Mouse (Mus musculus): Measurements from ENCODE around the gene Gadd45b. TPM values are rescaled to one million over a fixed set of nuclear protein-coding genes. Genes with fewer than 3 reads are reported as not detected.

Gene Gadd45b
- polyA plus RNA-seq, 1 experiment from 2014 or later, result 9.9 TPM

DNA sequence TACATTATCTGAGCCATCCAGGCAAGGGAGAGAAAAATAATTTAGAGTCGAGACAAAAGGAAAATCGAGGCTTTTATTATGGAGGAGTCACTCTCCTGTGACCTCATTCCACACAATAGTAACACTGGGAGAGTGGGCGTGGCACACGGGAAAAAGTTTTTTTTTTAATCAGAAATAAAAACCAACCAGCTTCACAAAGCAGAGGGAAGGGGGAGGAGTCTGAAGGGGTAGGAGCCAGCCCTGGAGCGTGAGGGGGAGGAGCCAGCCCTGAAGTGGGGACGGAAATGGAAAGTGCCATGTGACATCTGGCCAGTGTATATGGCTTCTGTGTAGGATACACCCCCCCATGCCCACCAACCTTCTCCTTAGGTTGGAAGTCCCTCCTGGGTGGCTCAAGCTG lies 18.7 kb downstream of the Gadd45b start:
- H3K4me3 ChIP-seq (ENCODE audit: low read depth, low read length), result no peak overlapping the region
- H3K9ac ChIP-seq (replicated peaks; ENCODE audit: low read length), result no peak overlapping the region
- H3K27me3 ChIP-seq (ENCODE audit: control insufficient read depth, insufficient read depth, low read length), result no peaks in the 10 kb centered on the region
- 23% methylated on average over 6 of the region's 6 CpGs for WGBS
- H3K4me2 ChIP-seq (ENCODE audit: low read depth, low read length), result no peak overlapping the region
- DNase-seq (ENCODE audit: low spot score) (peak; percentile 47), ATAC-seq (replicated peaks; ENCODE audit: insufficient number of reproducible peaks, low FRiP score, low TSS enrichment, low read depth) (no peak)
- H3K9me3 ChIP-seq (replicated peaks; ENCODE audit: control insufficient read depth, low read length), result no peaks in the 10 kb centered on the region
- H3K4me1 ChIP-seq (ENCODE audit: control insufficient read depth, insufficient read depth, low read length), result no peaks in the 10 kb centered on the region; the same call in 1 of the 2 replicates
- H3K36me3 ChIP-seq (replicated peaks; ENCODE audit: control insufficient read depth, insufficient read depth, low read depth, low read length), result no peaks in the 10 kb centered on the region
- no peak overlapping the region for H3K27ac ChIP-seq (replicated peaks; ENCODE audit: low read depth, low read length)

GRCm38 (mm10) chr10:80949081-80949480 lies 19.2 kb downstream of the Gadd45b start:
- DNase-seq (ENCODE audit: low spot score) (no peak), ATAC-seq (replicated peaks; ENCODE audit: insufficient number of reproducible peaks, low FRiP score, low TSS enrichment, low read depth) (no peak)
- Histone ChIP-seq H3K36me3 (replicated peaks; ENCODE audit: control insufficient read depth, insufficient read depth, low read depth, low read length) (no peaks in the 10 kb centered on the region), H3K27me3 (ENCODE audit: control insufficient read depth, insufficient read depth, low read length) (no peaks in the 10 kb centered on the region), H3K27ac (replicated peaks; ENCODE audit: low read depth, low read length) (no peak overlapping the region), H3K4me1 (ENCODE audit: control insufficient read depth, insufficient read depth, low read length) (no peaks in the 10 kb centered on the region; the same call in 1 of the 2 replicates), H3K9ac (replicated peaks; ENCODE audit: low read length) (no peak overlapping the region), H3K4me3 (ENCODE audit: low read depth, low read length) (no peak overlapping the region), H3K9me3 (replicated peaks; ENCODE audit: control insufficient read depth, low read length) (no peaks in the 10 kb centered on the region), H3K4me2 (ENCODE audit: low read depth, low read length) (no peak overlapping the region)
- WGBS, result 68% methylated on average over 3 of the region's 3 CpGs

GRCm38 (mm10) chr10:80950314-80950713 lies 20.4 kb downstream of the Gadd45b start:
- no peaks in the 10 kb centered on the region for H3K9me3 ChIP-seq (replicated peaks; ENCODE audit: control insufficient read depth, low read length)
- no peak overlapping the region for H3K4me3 ChIP-seq (ENCODE audit: low read depth, low read length)
- DNase-seq (ENCODE audit: low spot score) (no peak), ATAC-seq (replicated peaks; ENCODE audit: insufficient number of reproducible peaks, low FRiP score, low TSS enrichment, low read depth) (no peak)
- no peak overlapping the region for H3K27ac ChIP-seq (replicated peaks; ENCODE audit: low read depth, low read length)
- H3K4me2 ChIP-seq (ENCODE audit: low read depth, low read length), result no peak overlapping the region
- H3K4me1 ChIP-seq (ENCODE audit: control insufficient read depth, insufficient read depth, low read length), result no peaks in the 10 kb centered on the region; the same call in 1 of the 2 replicates
- H3K9ac ChIP-seq (replicated peaks; ENCODE audit: low read length), result no peak overlapping the region
- 24% methylated on average over 5 of the region's 5 CpGs for WGBS
- no peaks in the 10 kb centered on the region for H3K27me3 ChIP-seq (ENCODE audit: control insufficient read depth, insufficient read depth, low read length)
- no peaks in the 10 kb centered on the region for H3K36me3 ChIP-seq (replicated peaks; ENCODE audit: control insufficient read depth, insufficient read depth, low read depth, low read length)

DNA sequence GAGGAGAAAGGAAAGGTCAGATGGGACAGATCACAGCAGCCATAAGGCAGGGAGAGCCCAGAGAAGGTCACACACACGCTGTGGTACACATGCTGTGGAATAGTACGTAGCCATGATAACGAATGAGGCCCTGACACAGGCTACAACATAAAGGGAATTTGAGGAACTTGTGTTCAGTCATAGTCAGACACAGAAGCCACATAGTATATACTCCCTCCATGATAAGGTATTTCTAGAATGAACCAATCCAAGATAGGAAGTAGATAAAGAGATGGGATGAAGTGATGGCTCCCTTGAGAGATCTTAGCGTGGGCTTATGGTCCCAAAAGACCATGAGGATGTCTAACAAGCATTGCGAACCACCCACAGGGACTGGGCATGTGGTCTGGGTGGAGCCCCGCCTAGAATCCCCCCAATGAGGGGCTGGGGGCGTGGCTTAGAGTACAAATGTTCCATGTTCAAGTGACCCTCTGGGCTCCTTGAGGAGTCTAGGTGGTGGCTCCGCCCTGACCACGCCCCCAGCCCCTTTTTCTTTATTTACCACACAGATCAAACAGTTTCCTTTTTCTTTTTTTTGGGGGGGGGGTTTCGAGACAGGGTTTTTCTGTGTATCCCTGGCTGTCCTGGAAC lies 22.0 kb downstream of the Gadd45b start:
- no peak for ATAC-seq (replicated peaks; ENCODE audit: insufficient number of reproducible peaks, low FRiP score, low TSS enrichment, low read depth)
- 76% methylated on average over 10 of the region's 10 CpGs for WGBS
- H3K9me3 ChIP-seq (replicated peaks; ENCODE audit: control insufficient read depth, low read length), result no peaks in the 10 kb centered on the region

DNA sequence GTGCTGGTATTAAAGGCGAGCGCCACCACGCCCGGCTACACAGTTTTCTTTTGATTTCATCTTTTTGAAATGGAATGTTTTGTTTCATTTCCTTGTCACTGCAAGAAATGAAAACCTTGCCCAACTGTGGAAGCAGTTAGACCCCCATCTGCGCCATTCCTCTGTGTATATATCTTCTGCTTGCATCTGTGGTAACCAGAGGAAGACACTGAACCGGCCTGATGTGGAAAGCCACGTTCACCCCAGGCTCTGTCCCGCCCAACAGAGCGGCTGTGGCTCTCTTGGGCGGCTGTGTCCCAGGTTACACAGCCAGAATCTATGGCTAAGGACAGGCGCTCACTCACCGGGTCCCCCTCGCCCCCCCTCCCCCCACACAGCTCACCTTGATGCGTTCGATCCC lies 22.6 kb downstream of the Gadd45b start:
- Histone ChIP-seq H3K27me3 (ENCODE audit: control insufficient read depth, insufficient read depth, low read length) (no peaks in the 10 kb centered on the region), H3K27ac (replicated peaks; ENCODE audit: low read depth, low read length) (no peak overlapping the region), H3K4me3 (ENCODE audit: low read depth, low read length) (no peak overlapping the region), H3K9me3 (replicated peaks; ENCODE audit: control insufficient read depth, low read length) (no peaks in the 10 kb centered on the region), H3K9ac (replicated peaks; ENCODE audit: low read length) (no peak overlapping the region), H3K4me1 (ENCODE audit: control insufficient read depth, insufficient read depth, low read length) (no peaks in the 10 kb centered on the region; the same call in 1 of the 2 replicates), H3K36me3 (replicated peaks; ENCODE audit: control insufficient read depth, insufficient read depth, low read depth, low read length) (no peaks in the 10 kb centered on the region), H3K4me2 (ENCODE audit: low read depth, low read length) (no peak overlapping the region)
- DNase-seq (ENCODE audit: low spot score) (no peak), ATAC-seq (replicated peaks; ENCODE audit: insufficient number of reproducible peaks, low FRiP score, low TSS enrichment, low read depth) (no peak)
- 70% methylated on average over 15 of the region's 15 CpGs for WGBS

More for the DNA sequence above, 22.0 kb downstream of the Gadd45b start:
- Histone ChIP-seq H3K27ac (replicated peaks; ENCODE audit: low read depth, low read length) (no peak overlapping the region), H3K9ac (replicated peaks; ENCODE audit: low read length) (no peak overlapping the region), H3K4me2 (ENCODE audit: low read depth, low read length) (no peak overlapping the region), H3K4me3 (ENCODE audit: low read depth, low read length) (no peak overlapping the region), H3K4me1 (ENCODE audit: control insufficient read depth, insufficient read depth, low read length) (no peaks in the 10 kb centered on the region; the same call in 1 of the 2 replicates), H3K27me3 (ENCODE audit: control insufficient read depth, insufficient read depth, low read length) (no peaks in the 10 kb centered on the region), H3K36me3 (replicated peaks; ENCODE audit: control insufficient read depth, insufficient read depth, low read depth, low read length) (no peaks in the 10 kb centered on the region)
- DNase-seq (ENCODE audit: low spot score), result no peak

DNA sequence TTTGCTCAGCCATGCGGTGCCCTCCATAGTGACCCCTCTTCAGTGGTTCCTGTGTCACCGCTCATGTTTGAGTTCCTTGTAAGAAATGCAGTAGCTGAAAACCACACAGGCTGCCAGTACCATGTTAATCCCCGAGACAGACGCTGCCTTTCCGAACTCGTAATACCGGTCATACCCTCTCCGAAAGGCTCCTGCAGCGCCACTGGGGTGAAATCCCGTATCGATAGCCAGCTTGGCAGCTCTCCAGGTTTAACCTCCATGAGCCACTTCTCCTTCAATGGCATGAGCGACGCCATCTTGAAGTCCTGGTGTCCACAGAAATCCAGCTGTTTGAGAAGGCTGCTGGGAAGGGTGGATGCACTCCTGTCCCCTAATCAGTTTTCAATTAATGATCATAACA lies 24.5 kb downstream of the Gadd45b start:
- no peaks in the 10 kb centered on the region for H3K4me1 ChIP-seq (ENCODE audit: control insufficient read depth, insufficient read depth, low read length)
- no peaks in the 10 kb centered on the region for H3K36me3 ChIP-seq (replicated peaks; ENCODE audit: control insufficient read depth, insufficient read depth, low read depth, low read length)
- no peak overlapping the region for H3K9ac ChIP-seq (replicated peaks; ENCODE audit: low read length)
- no peak overlapping the region for H3K4me3 ChIP-seq (ENCODE audit: low read depth, low read length)
- WGBS, result 80% methylated on average over 13 of the region's 13 CpGs
- no peaks in the 10 kb centered on the region for H3K27me3 ChIP-seq (ENCODE audit: control insufficient read depth, insufficient read depth, low read length)
- no peak for ATAC-seq (replicated peaks; ENCODE audit: insufficient number of reproducible peaks, low FRiP score, low TSS enrichment, low read depth)
- no peak for DNase-seq (ENCODE audit: low spot score)
- H3K4me2 ChIP-seq (ENCODE audit: low read depth, low read length), result no peak overlapping the region
- H3K27ac ChIP-seq (replicated peaks; ENCODE audit: low read depth, low read length), result no peak overlapping the region
- no peaks in the 10 kb centered on the region for H3K9me3 ChIP-seq (replicated peaks; ENCODE audit: control insufficient read depth, low read length)

DNA sequence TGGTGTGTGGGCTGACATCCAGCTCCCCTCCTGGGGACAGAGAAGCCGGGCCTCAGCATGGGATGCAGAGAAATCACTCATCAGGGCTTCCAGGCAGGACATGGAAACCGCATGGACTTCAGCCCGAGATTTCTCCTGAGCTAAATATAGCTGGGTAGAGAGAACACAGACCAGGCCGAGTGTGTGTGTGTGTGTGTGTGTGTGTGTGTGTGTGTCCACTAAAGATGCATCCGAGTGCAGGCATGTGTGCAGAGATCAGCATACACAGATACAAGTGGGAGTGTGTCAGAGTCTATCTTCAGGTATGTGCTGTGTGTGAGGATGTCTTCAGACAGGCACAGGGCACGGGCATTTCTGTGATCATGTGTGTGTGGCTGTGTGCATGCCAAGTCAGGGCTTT lies 25.0 kb downstream of the Gadd45b start:
- no peaks in the 10 kb centered on the region for H3K4me1 ChIP-seq (ENCODE audit: control insufficient read depth, insufficient read depth, low read length)
- H3K4me2 ChIP-seq (ENCODE audit: low read depth, low read length), result no peak overlapping the region
- H3K9me3 ChIP-seq (replicated peaks; ENCODE audit: control insufficient read depth, low read length), result no peaks in the 10 kb centered on the region
- no peaks in the 10 kb centered on the region for H3K27me3 ChIP-seq (ENCODE audit: control insufficient read depth, insufficient read depth, low read length)
- no peaks in the 10 kb centered on the region for H3K36me3 ChIP-seq (replicated peaks; ENCODE audit: control insufficient read depth, insufficient read depth, low read depth, low read length)
- no peak for ATAC-seq (replicated peaks; ENCODE audit: insufficient number of reproducible peaks, low FRiP score, low TSS enrichment, low read depth)
- no peak overlapping the region for H3K9ac ChIP-seq (replicated peaks; ENCODE audit: low read length)
- H3K27ac ChIP-seq (replicated peaks; ENCODE audit: low read depth, low read length), result no peak overlapping the region
- no peak overlapping the region for H3K4me3 ChIP-seq (ENCODE audit: low read depth, low read length)
- 87% methylated on average over 6 of the region's 6 CpGs for WGBS
- no peak for DNase-seq (ENCODE audit: low spot score)

DNA sequence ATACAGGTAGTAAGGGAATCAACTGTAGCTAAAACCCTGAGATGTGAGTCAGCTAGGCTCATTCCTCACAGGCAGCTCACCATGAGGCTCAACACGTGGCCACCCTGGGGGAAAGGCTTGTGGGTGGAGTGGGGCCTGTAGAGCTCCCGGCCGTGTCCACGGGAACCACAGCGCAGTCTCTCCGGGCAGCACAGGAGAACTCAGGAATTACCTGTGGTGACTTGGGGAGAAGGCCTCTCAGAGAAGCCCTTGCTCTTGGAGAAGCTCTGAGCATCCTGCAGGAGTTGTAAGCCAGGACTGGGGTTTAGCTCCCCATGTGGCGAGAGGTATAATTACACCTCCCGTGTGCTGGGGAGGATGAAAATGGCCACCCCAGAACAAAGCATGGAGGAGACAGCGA lies 25.7 kb downstream of the Gadd45b start:
- no peaks in the 10 kb centered on the region for H3K36me3 ChIP-seq (replicated peaks; ENCODE audit: control insufficient read depth, insufficient read depth, low read depth, low read length)
- H3K4me1 ChIP-seq (ENCODE audit: control insufficient read depth, insufficient read depth, low read length), result no peaks in the 10 kb centered on the region
- no peak overlapping the region for H3K4me2 ChIP-seq (ENCODE audit: low read depth, low read length)
- no peak overlapping the region for H3K9ac ChIP-seq (replicated peaks; ENCODE audit: low read length)
- no peak overlapping the region for H3K27ac ChIP-seq (replicated peaks; ENCODE audit: low read depth, low read length)
- ATAC-seq (replicated peaks; ENCODE audit: insufficient number of reproducible peaks, low FRiP score, low TSS enrichment, low read depth) (no peak), DNase-seq (ENCODE audit: low spot score) (peak; percentile 83)
- H3K27me3 ChIP-seq (ENCODE audit: control insufficient read depth, insufficient read depth, low read length), result no peaks in the 10 kb centered on the region
- 22% methylated on average over 9 of the region's 9 CpGs for whole genome bisulfite sequencing
- no peak overlapping the region for H3K4me3 ChIP-seq (ENCODE audit: low read depth, low read length)
- H3K9me3 ChIP-seq (replicated peaks; ENCODE audit: control insufficient read depth, low read length), result no peaks in the 10 kb centered on the region

All from embryonic facial prominence, embryonic 11.5 days (tissue).